Mouse (Mus musculus): ENCODE results near the gene Gm4756. TPM values are rescaled to one million over a fixed set of nuclear protein-coding genes. Genes with fewer than 3 reads are reported as not detected.
A peak's percentile ranks its signal among the peaks of the same experiment; 100 is the strongest.

Gene Gm4756
- total and polyA plus RNA-seq, 3 experiments, result not detected

- H3K27ac ChIP-seq (ENCODE audit: insufficient read depth, low read depth), result no peak overlapping the region
- in situ Hi-C loops (cut with MboI; ENCODE audit: low pct_ligation_motif_present, low pct_unique_long_range_greater_than_20kb, low sequenced_read_pairs), result no loop called here
- TF ChIP-seq MAFK (IDR thresholded peaks at IDR 0.05; ENCODE audit: insufficient replicate concordance, low read length) (no peak), MEF2A (IDR thresholded peaks at IDR 0.05; ENCODE audit: borderline replicate concordance, low read depth, low read length) (no peak), KAT2A (IDR thresholded peaks at IDR 0.05; ENCODE audit: insufficient replicate concordance, low read length) (no peak), E2F4 (IDR thresholded peaks at IDR 0.05; ENCODE audit: insufficient replicate concordance, low read depth, low read length) (no peak), MXI1 (IDR thresholded peaks at IDR 0.05; ENCODE audit: low read depth, low read length) (no peak), ZNF384 (IDR thresholded peaks at IDR 0.05; ENCODE audit: low read depth, low read length) (no peak), NELFE (IDR thresholded peaks at IDR 0.05; ENCODE audit: low read depth, low read length) (no peak), USF2 (conservative IDR thresholded peaks at IDR 0.05; ENCODE audit: low read depth, low read length) (no peak), MYC (IDR thresholded peaks at IDR 0.05; ENCODE audit: low read depth, low read length) (no peak), UBTF (IDR thresholded peaks at IDR 0.05; ENCODE audit: low read depth, low read length) (no peak), ETS1 (conservative IDR thresholded peaks at IDR 0.05; ENCODE audit: low read depth, low read length) (no peak), IRF4 (IDR thresholded peaks at IDR 0.05; ENCODE audit: low read depth, low read length) (no peak), POLR2AphosphoS2 (IDR thresholded peaks at IDR 0.05; ENCODE audit: low read depth, low read length) (no peak)
Observed at GRCm38 (mm10) chr12:72682511-72683282, 33.2 kb upstream of the Gm4756 start.

DNA sequence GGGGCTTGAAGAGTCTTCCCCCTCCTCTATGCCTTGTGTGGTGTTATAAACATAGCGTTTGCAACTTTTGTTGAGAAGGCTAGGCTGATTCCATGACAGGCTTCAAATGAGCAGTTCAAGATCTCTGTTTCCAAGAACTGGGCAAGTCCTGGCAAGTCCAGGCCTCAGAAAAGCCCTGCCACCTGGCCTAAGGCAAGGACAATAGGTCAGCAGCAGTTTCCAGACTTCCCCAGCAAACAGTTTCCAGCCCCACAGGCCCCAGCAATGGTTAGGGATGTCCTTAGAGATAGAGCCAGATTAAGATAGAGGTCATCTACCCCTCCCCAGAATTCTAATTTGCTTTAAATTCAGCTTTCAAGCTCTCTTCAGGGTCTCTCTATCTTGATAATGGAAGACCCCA, 32.5 kb upstream of the Gm4756 start:
- H3K27ac ChIP-seq (ENCODE audit: insufficient read depth, low read depth), result no peak overlapping the region
- no peak for DNase-seq (ENCODE audit: extremely low read depth)
- H3K9ac ChIP-seq (ENCODE audit: insufficient read depth, low read depth), result no peak overlapping the region
- no peak overlapping the region for H3K4me3 ChIP-seq (replicated peaks in 1 of 3; ENCODE audit: low read depth in 2 of 3, low read length in 2 of 3, poor library complexity in 1 of 3)
- peaks cover 0 to 5% of the 10 kb centered on the region in 2 experiments; a peak in 2 of 4 replicates for H3K4me1 ChIP-seq (ENCODE audit: control insufficient read depth in 1 of 2, insufficient read depth in 2 of 2)
- no peak overlapping the region for H3K4me2 ChIP-seq (ENCODE audit: insufficient read depth, low read depth, poor library complexity, severe bottlenecking)
- dilution Hi-C loops (cut with MboI; ENCODE audit: extremely low pct_ligation_motif_present, extremely low pct_unique_long_range_greater_than_20kb, low sequenced_read_pairs) (no loop called here), in situ Hi-C loops (cut with MboI; ENCODE audit: low pct_ligation_motif_present, low pct_unique_long_range_greater_than_20kb, low sequenced_read_pairs) (no loop called here)
- H3K9me3 ChIP-seq (replicated peaks; ENCODE audit: low read length), result no peaks in the 10 kb centered on the region
- no peaks in the 10 kb centered on the region for H3K79me2 ChIP-seq (replicated peaks; ENCODE audit: control insufficient read depth, extremely low read depth, insufficient read depth, poor library complexity, severe bottlenecking)
- no peaks in the 10 kb centered on the region for H3K36me3 ChIP-seq (replicated peaks in 1 of 2; ENCODE audit: control insufficient read depth in 1 of 2, insufficient read depth in 1 of 2, low read length in 1 of 2)
- TF ChIP-seq TCF12 (IDR thresholded peaks at IDR 0.05; ENCODE audit: low read depth, low read length) (0 out of 2 replicates have a peak, but pooled peaks have one; percentile 17), UBTF (IDR thresholded peaks at IDR 0.05; ENCODE audit: low read depth, low read length) (no peak)
- no peaks in the 10 kb centered on the region for H3K27me3 ChIP-seq (replicated peaks)

More at GRCm38 (mm10) chr12:72682511-72683282, 33.2 kb upstream of the Gm4756 start:
- H3K4me3 ChIP-seq (replicated peaks in 1 of 3; ENCODE audit: low read depth in 2 of 3, low read length in 2 of 3, poor library complexity in 1 of 3), result no peak overlapping the region
- no peaks in the 10 kb centered on the region for H3K79me2 ChIP-seq (replicated peaks; ENCODE audit: control insufficient read depth, extremely low read depth, insufficient read depth, poor library complexity, severe bottlenecking)
- dilution Hi-C loops (cut with MboI; ENCODE audit: extremely low pct_ligation_motif_present, extremely low pct_unique_long_range_greater_than_20kb, low sequenced_read_pairs), result no loop called here
- H3K9me3 ChIP-seq (replicated peaks; ENCODE audit: low read length), result no peaks in the 10 kb centered on the region
- DNase-seq (ENCODE audit: extremely low read depth), result no peak
- H3K27me3 ChIP-seq (replicated peaks), result no peaks in the 10 kb centered on the region
- no peak overlapping the region for H3K9ac ChIP-seq (ENCODE audit: insufficient read depth, low read depth)
- H3K4me2 ChIP-seq (ENCODE audit: insufficient read depth, low read depth, poor library complexity, severe bottlenecking), result no peak overlapping the region
- no peaks in the 10 kb centered on the region for H3K36me3 ChIP-seq (replicated peaks in 1 of 2; ENCODE audit: control insufficient read depth in 1 of 2, insufficient read depth in 1 of 2, low read length in 1 of 2)
- peaks cover 0 to 5% of the 10 kb centered on the region in 2 experiments; a peak in 2 of 4 replicates for H3K4me1 ChIP-seq (ENCODE audit: control insufficient read depth in 1 of 2, insufficient read depth in 2 of 2)
